Mouse (Mus musculus) E14TG2a.4 (cell line): Measurements from ENCODE around the gene Nr3c2.

Experiments used
- H3K27me3 ChIP-seq: 2 replicates; pipeline ENCODE4 v1.6.1; 2014; ENCODE audit warnings: low read length, control low read depth; ENCODE audit not compliant: insufficient read depth
- H3K36me3 ChIP-seq: 2 replicates; pipeline ENCODE4 v1.6.1; 2014; ENCODE audit warnings: low read length, control low read depth; ENCODE audit not compliant: insufficient read depth
- H3K4me1 ChIP-seq: replicated peaks from 2 replicates; pipeline ENCODE4 v1.6.1; 2014; ENCODE audit warnings: low read depth, low read length, control low read depth
- H3K4me3 ChIP-seq: replicated peaks from 2 replicates; pipeline ENCODE4 v1.5.1; 2014; ENCODE audit warnings: mild to moderate bottlenecking, low read length
- H3K9me3 ChIP-seq: 2 replicates; pipeline ENCODE4 v1.6.1; 2014; ENCODE audit warnings: low read length, control low read depth
- CTCF ChIP-seq: conservative IDR thresholded peaks from 2 replicates; pipeline ENCODE4 v1.5.1; 2014; ENCODE audit warnings: low read length
- NANOG ChIP-seq: IDR thresholded peaks from 2 replicates; pipeline ENCODE4 v1.6.1; 2014; ENCODE audit warnings: borderline replicate concordance, low read length, mixed read lengths
- POU5F1 ChIP-seq: IDR thresholded peaks from 2 replicates; pipeline ENCODE4 v1.6.1; 2014; ENCODE audit warnings: low read length, borderline replicate concordance

The Nr3c2 gene

GRCm38 (mm10) chr8:77278246-77278645 is 379.0 kb downstream of the Nr3c2 start:
- no peaks in the 10 kb centered on the region for H3K27me3 ChIP-seq
- no peak for TF ChIP-seq POU5F1
- TF ChIP-seq NANOG: no peak
- TF ChIP-seq CTCF: no peak
- H3K9me3 ChIP-seq: no peaks in the 10 kb centered on the region
- H3K4me1 ChIP-seq: no peaks in the 10 kb centered on the region
- no peaks in the 10 kb centered on the region for H3K36me3 ChIP-seq
- H3K4me3 ChIP-seq: no peak overlapping the region

GRCm38 (mm10) chr8:77279977-77280376 is 380.7 kb downstream of the Nr3c2 start:
- Histone ChIP-seq H3K4me3 (no peak overlapping the region), H3K9me3 (no peaks in the 10 kb centered on the region), H3K4me1 (no peaks in the 10 kb centered on the region), H3K36me3 (no peaks in the 10 kb centered on the region), H3K27me3 (no peaks in the 10 kb centered on the region)
- TF ChIP-seq CTCF (no peak), POU5F1 (no peak), NANOG (no peak)

GRCm38 (mm10) chr8:77282605-77283236 is 383.5 kb downstream of the Nr3c2 start:
- no peaks in the 10 kb centered on the region for H3K9me3 ChIP-seq
- no peaks in the 10 kb centered on the region for H3K36me3 ChIP-seq
- H3K4me3 ChIP-seq: no peak overlapping the region
- no peak for TF ChIP-seq POU5F1
- no peak for TF ChIP-seq NANOG
- no peak for TF ChIP-seq CTCF
- no peaks in the 10 kb centered on the region for H3K4me1 ChIP-seq
- H3K27me3 ChIP-seq: no peaks in the 10 kb centered on the region

GRCm38 (mm10) chr8:77284473-77284872 is 385.2 kb downstream of the Nr3c2 start:
- Histone ChIP-seq H3K4me3 (no peak overlapping the region), H3K27me3 (no peaks in the 10 kb centered on the region), H3K36me3 (no peaks in the 10 kb centered on the region), H3K4me1 (no peaks in the 10 kb centered on the region), H3K9me3 (no peaks in the 10 kb centered on the region)
- TF ChIP-seq CTCF (no peak), POU5F1 (no peak), NANOG (no peak)

- Histone ChIP-seq H3K9me3 (peaks cover 9% of the 10 kb centered on the region; the same call in 1 of the 2 replicates), H3K4me1 (no peaks in the 10 kb centered on the region), H3K36me3 (no peaks in the 10 kb centered on the region), H3K4me3 (no peak overlapping the region), H3K27me3 (no peaks in the 10 kb centered on the region)
- no peak for TF ChIP-seq POU5F1
- no peak for TF ChIP-seq NANOG
- TF ChIP-seq CTCF: no peak
Measured at GRCm38 (mm10) chr8:77288065-77288464, 388.8 kb downstream of the Nr3c2 start.

- no peaks in the 10 kb centered on the region for H3K36me3 ChIP-seq
- TF ChIP-seq NANOG (no peak), CTCF (no peak)
- H3K4me3 ChIP-seq: no peak overlapping the region
- H3K27me3 ChIP-seq: no peaks in the 10 kb centered on the region
- no peaks in the 10 kb centered on the region for H3K4me1 ChIP-seq
- H3K9me3 ChIP-seq: peaks cover 11% of the 10 kb centered on the region; the same call in 1 of the 2 replicates
Measured at GRCm38 (mm10) chr8:77288492-77288891, 389.2 kb downstream of the Nr3c2 start.

GRCm38 (mm10) chr8:77292120-77292519 is 392.9 kb downstream of the Nr3c2 start:
- Histone ChIP-seq H3K4me1 (no peaks in the 10 kb centered on the region), H3K4me3 (no peak overlapping the region), H3K9me3 (peaks cover 36% of the 10 kb centered on the region), H3K36me3 (no peaks in the 10 kb centered on the region), H3K27me3 (no peaks in the 10 kb centered on the region)
- TF ChIP-seq POU5F1: no peak
- TF ChIP-seq NANOG: no peak
- TF ChIP-seq CTCF: no peak

- Histone ChIP-seq H3K9me3 (peaks cover 41% of the 10 kb centered on the region), H3K4me3 (no peak overlapping the region), H3K4me1 (no peaks in the 10 kb centered on the region), H3K27me3 (no peaks in the 10 kb centered on the region), H3K36me3 (no peaks in the 10 kb centered on the region)
- no peak for TF ChIP-seq CTCF
- TF ChIP-seq NANOG: no peak
- TF ChIP-seq POU5F1: no peak
Measured at GRCm38 (mm10) chr8:77292649-77293048, 393.4 kb downstream of the Nr3c2 start.

GRCm38 (mm10) chr8:77294599-77294998 is 395.4 kb downstream of the Nr3c2 start:
- Histone ChIP-seq H3K27me3 (no peaks in the 10 kb centered on the region), H3K36me3 (no peaks in the 10 kb centered on the region), H3K4me3 (no peak overlapping the region), H3K4me1 (no peaks in the 10 kb centered on the region), H3K9me3 (peaks cover 55% of the 10 kb centered on the region)
- TF ChIP-seq POU5F1 (no peak), CTCF (no peak), NANOG (no peak)
